Mouse (Mus musculus) heart, embryonic 10.5 days (tissue): Measurements from ENCODE around the gene Apba3. TPM values are rescaled to one million over a fixed set of nuclear protein-coding genes. Genes with fewer than 3 reads are reported as not detected.
A peak's percentile ranks its signal among the peaks of the same experiment; 100 is the strongest.

ENCODE experiments used
- DNase-seq: peaks from one replicate; pipeline ENCODE4 v3.0.0-alpha.2; 2017; ENCODE audit warnings: low spot score
- H3K27ac ChIP-seq: fragments of 300-500 bp; sonication (generic); 2 replicates; pipeline ENCODE4 v1.5.1; 2016; ENCODE audit warnings: mild to moderate bottlenecking
- H3K27me3 ChIP-seq: fragments of 300-500 bp; sonication (generic); 2 replicates; pipeline ENCODE4 v1.6.1; 2016; ENCODE audit warnings: mild to moderate bottlenecking; ENCODE audit not compliant: poor library complexity, insufficient read depth, severe bottlenecking
- H3K36me3 ChIP-seq: fragments of 300-500 bp; sonication (generic); 2 replicates; pipeline ENCODE4 v1.6.1; 2016; ENCODE audit warnings: mild to moderate bottlenecking, moderate library complexity
- H3K4me1 ChIP-seq: fragments of 300-500 bp; sonication (generic); 2 replicates; pipeline ENCODE4 v1.6.1; 2016; ENCODE audit warnings: mild to moderate bottlenecking
- H3K4me3 ChIP-seq: fragments of 300-500 bp; sonication (generic); 2 replicates; pipeline ENCODE4 v1.5.1; 2016; ENCODE audit warnings: mild to moderate bottlenecking, moderate library complexity
- H3K9me3 ChIP-seq: fragments of 300-500 bp; sonication (generic); 2 replicates; pipeline ENCODE4 v1.6.1; 2016; ENCODE audit warnings: mild to moderate bottlenecking, moderate library complexity
- WGBS: fragments of 180-500 bp; shearing (Covaris S2); methylation state at CpG from one replicate; pipeline ENCODE4 v1.1.7; 2016; 5-methylcytosine and 5-hydroxymethylcytosine counted together
- polyA plus RNA-seq: library from polyadenylated mRNA; unstranded; fragments of >200 nt; fragmentation: Nextera tagmentation; extraction: Ambion mirVana; gene quantifications from 2 replicates; pipeline ENCODE4 v1.2.1, GENCODE M21; 2016

Apba3 gene
- polyA plus RNA-seq, 1 experiment from 2014 or later: 57.0 TPM

DNA sequence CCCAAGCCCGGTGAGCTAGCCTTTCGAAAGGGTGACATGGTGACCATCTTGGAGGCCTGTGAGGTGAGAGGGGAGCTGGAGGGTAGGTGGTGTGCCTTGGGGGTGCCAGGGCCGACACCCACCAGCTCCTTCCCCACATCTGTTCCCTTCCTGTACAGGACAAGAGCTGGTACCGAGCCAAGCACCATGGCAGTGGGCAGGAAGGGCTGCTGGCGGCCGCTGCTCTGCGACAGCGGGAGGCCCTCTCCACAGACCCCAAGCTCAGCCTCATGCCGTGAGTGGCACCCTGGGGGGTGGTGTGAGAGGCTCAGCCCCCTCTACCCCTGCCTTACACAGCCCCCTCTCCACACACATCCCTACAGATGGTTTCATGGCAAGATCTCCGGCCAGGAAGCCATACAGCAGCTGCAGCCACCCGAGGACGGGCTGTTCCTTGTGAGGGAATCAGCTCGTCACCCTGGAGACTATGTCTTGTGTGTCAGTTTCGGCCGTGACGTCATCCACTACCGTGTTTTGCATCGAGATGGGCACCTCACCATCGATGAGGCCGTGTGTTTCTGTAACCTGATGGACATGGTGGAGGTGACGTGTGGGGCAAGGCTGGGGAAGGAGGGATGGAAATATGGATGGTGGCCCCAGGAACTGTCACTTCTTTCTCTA, 7.4 kb upstream of the Apba3 start:
- Histone ChIP-seq H3K9me3 (no peaks in the 10 kb centered on the region; the same call in 1 of the 2 replicates), H3K4me3 (no peak overlapping the region), H3K4me1 (peaks cover 23% of the 10 kb centered on the region), H3K36me3 (peaks cover 28% of the 10 kb centered on the region), H3K27me3 (peaks cover 58% of the 10 kb centered on the region), H3K27ac (no peak overlapping the region)
- DNase-seq: no peak
- 47% methylated on average over 21 of the region's 21 CpGs for WGBS

DNA sequence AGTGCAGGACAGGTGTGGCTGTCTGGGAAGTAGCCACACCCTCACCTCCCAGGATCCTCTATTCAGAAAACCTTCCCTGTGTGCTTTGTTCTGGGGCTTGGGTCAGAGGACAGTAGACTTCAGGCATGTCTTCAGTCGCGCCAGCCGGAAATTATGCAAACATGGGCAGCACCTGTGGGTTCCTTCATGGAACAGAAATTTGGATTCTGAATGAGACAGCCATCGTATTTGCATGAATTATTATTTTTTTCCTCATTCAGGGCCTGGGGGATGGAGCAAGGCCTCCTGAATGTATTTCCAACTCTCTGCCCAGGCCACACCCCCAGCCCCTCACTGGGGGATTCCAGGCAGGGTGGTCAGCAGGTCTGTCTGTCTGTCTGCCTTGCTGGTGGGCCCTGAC, 5.7 kb upstream of the Apba3 start:
- H3K9me3 ChIP-seq: no peaks in the 10 kb centered on the region; the same call in 1 of the 2 replicates
- WGBS: 83% methylated on average over 4 of the region's 4 CpGs
- H3K27ac ChIP-seq: no peak overlapping the region
- H3K27me3 ChIP-seq: peaks cover 49% of the 10 kb centered on the region
- DNase-seq: no peak
- peaks cover 30% of the 10 kb centered on the region for H3K4me1 ChIP-seq
- no peak overlapping the region for H3K4me3 ChIP-seq
- H3K36me3 ChIP-seq: peaks cover 42% of the 10 kb centered on the region

DNA sequence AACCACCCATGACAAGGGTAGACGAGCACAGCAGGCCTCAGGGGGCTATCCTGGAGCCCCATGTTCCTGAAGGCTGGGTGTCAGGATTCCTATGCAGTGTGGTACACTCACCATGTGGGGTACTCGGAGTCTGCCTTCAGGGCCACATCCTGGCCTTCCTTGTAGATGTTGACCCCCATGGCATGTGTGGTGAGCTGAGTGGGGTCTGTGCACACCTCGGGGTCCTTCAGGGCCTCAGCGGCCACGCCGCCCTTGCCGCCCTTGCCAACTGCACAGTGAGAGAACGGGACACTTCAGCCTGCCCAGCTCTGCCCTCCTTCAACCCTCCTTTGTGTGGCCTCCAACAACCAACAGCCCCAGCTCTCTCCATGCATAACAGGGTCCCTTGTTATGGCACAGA, 1.2 kb upstream of the Apba3 start:
- H3K4me1 ChIP-seq: peaks cover 22% of the 10 kb centered on the region
- H3K9me3 ChIP-seq: no peaks in the 10 kb centered on the region; the same call in 1 of the 2 replicates
- 0 out of 2 replicates have a peak overlapping the region, but pooled peaks have one; percentile 31 for H3K27ac ChIP-seq
- peak overlapping the region; percentile 73 for H3K4me3 ChIP-seq
- H3K27me3 ChIP-seq: peaks cover 4% of the 10 kb centered on the region
- DNase-seq: no peak
- WGBS: 91% methylated on average over 8 of the region's 8 CpGs
- H3K36me3 ChIP-seq: peaks cover 51% of the 10 kb centered on the region

DNA sequence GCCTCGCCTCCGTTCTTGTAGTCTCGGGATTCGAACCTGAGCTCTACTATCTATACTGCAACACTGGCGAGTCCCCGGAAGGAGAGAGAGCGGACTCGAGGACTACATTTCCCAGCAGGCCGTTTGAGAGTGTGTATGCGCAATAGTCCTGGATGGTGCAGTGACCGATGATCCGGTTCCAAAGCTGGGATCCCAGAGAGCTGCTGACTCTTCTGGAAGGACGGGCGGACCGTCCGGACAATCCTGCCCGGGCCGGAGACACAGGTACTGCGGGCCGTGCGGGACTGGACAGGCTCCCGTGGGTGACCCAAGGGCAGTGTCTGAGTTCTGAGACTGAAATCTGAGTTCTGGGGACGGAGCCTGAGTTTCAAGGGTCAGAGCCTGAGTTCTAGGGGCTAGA, 1.3 kb downstream of the Apba3 start:
- Histone ChIP-seq H3K4me1 (peaks cover 22% of the 10 kb centered on the region), H3K27ac (peak overlapping the region; percentile 86), H3K36me3 (peaks cover 61% of the 10 kb centered on the region), H3K4me3 (peak overlapping the region; percentile 71), H3K27me3 (no peaks in the 10 kb centered on the region), H3K9me3 (no peaks in the 10 kb centered on the region)
- WGBS: 3% methylated on average over 23 of the region's 23 CpGs
- DNase-seq: peak; percentile 95

DNA sequence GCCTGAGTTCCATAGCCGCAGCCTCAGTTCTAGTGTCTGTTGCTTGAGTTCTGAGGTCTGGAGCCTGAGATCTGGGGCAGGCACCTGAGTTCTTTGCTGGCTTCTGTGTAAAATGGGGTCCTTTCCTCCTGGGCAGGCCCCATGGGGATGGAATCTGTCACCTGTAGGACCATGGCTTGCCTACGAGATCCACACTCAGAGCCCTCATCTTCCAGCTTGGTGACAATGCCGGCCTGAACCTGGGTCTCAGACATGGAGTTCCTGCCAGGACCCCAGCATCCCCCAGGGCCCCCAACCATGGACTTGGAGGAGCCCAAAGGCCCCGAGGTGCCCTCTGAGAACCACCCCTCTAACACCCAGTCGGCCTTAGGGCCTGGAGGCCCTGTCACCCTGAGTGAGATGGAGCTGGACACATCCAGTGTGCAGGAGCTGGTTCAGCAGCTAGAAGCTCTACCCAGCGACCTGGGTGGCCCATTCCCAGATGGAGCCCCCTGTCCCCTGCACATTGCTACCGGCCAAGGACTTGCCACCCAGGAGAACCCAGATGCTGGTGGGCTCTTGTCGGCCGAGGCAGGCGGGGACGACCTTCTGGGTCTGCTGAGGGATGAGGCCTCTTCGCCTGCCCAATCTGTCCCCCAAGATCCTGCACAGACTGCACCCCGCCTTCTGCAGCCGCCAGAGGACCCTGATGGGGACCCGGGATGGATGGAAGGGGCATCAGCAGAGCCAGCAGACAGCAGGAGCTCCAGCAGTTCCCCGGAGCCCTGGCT, 2.1 kb downstream of the Apba3 start:
- no peak for DNase-seq
- no peaks in the 10 kb centered on the region for H3K27me3 ChIP-seq
- peak overlapping the region; percentile 71 for H3K4me3 ChIP-seq
- peaks cover 61% of the 10 kb centered on the region for H3K36me3 ChIP-seq
- WGBS: 82% methylated on average over 16 of the region's 16 CpGs
- no peaks in the 10 kb centered on the region for H3K9me3 ChIP-seq
- peak overlapping the region; percentile 86 for H3K27ac ChIP-seq
- peaks cover 17% of the 10 kb centered on the region for H3K4me1 ChIP-seq

DNA sequence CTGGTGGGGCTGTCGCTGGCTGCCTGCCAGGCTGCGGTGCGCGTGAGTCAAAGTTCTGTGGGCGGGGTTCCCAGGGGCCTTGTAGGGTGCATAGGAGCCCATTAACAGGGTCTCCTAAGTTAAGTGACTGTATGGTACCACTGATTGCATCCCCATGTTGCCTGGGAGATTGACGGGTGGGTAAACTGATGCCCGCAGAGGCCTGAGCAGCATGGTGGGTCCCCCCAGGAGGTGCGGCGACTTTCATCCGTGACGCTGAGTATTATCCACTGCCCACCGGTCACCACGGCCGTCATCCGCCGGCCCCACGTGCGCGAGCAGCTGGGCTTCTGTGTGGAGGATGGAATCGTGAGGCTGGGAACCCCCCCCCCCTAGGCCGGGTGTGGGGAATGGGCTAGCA, 5.6 kb downstream of the Apba3 start:
- 95% methylated on average over 21 of the region's 21 CpGs for WGBS
- H3K36me3 ChIP-seq: peaks cover 45% of the 10 kb centered on the region
- no peak overlapping the region for H3K27ac ChIP-seq
- 0 out of 2 replicates have a peak, but pooled peaks cover 11% of the 10 kb centered on the region for H3K27me3 ChIP-seq
- no peak for DNase-seq
- no peaks in the 10 kb centered on the region for H3K9me3 ChIP-seq
- H3K4me3 ChIP-seq: no peak overlapping the region
- peaks cover 14% of the 10 kb centered on the region for H3K4me1 ChIP-seq

DNA sequence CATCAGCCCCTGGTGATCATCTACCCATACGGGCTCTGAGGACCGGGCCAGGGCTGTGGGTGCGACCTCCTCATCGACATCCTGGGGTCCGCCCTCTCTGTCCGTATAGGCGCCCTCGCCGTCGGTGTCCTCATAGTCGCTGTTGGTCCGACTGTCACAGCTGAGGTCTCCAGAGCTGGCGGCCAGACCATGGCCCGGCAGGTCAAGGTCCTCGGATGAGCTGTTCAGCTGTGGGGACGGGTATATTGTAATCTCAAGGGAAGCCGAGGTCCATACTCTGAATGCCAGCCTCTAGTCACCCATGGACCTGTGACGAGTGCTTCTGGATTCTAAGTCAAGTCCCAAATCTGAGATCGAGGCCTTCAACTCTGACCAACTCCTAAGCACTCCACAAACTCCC, 7.1 kb downstream of the Apba3 start:
- Histone ChIP-seq H3K4me1 (peaks cover 9% of the 10 kb centered on the region), H3K4me3 (no peak overlapping the region), H3K9me3 (no peaks in the 10 kb centered on the region), H3K27me3 (peaks cover 23% of the 10 kb centered on the region), H3K27ac (no peak overlapping the region), H3K36me3 (peaks cover 45% of the 10 kb centered on the region)
- 93% methylated on average over 19 of the region's 19 CpGs for WGBS
- no peak for DNase-seq

DNA sequence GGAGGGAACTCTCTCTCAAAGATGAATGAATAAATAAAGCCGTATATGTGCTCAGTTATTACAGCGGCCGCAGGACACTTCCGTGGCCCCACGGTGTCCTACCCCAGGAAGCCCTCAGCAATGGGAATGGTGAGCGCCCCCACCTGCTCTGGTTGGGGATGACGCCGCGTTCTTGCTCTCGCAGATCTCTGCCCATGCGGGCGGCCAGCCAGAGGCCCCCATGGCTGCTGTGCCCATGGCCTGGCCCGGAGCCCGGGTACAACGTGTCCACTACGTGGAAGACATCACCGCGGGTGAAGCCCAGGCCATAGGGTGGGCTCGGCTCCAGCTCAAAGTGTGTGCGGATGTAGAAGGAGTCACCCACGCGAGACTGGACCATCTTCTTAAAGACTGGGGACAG, 10.9 kb downstream of the Apba3 start:
- Histone ChIP-seq H3K27ac (no peak overlapping the region), H3K27me3 (peaks cover 60% of the 10 kb centered on the region), H3K4me1 (peaks cover 16% of the 10 kb centered on the region), H3K4me3 (no peak overlapping the region), H3K9me3 (no peaks in the 10 kb centered on the region), H3K36me3 (peaks cover 15% of the 10 kb centered on the region)
- DNase-seq: no peak
- 73% methylated on average over 22 of the region's 22 CpGs for WGBS

DNA sequence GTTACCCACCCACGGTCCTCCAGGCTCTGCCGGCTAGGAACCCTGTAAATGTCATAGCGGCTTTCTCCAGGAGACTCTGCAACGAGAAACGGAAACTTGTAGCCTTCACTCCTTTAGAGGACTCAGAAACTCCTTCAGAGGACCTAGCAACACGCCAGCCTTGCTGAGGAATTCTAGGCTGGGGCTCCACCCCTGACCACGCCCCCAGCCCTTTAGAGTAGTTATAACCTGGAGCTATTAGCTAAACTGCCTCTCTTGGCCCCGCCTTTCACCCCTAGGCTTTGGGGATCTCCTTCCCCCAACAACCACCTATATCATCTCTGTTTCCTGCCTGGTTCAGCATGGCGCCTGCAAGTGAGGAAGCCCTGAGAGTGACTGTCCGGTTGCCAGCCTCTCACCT, 12.7 kb downstream of the Apba3 start:
- H3K27me3 ChIP-seq: peaks cover 78% of the 10 kb centered on the region
- no peaks in the 10 kb centered on the region for H3K9me3 ChIP-seq
- no peak for DNase-seq
- peaks cover 16% of the 10 kb centered on the region for H3K4me1 ChIP-seq
- peak overlapping the region; percentile 44; the same call in 1 of the 2 replicates for H3K27ac ChIP-seq
- 32% methylated on average over 10 of the region's 10 CpGs for WGBS
- no peak overlapping the region; the same call in 1 of the 2 replicates for H3K4me3 ChIP-seq
- no peaks in the 10 kb centered on the region; the same call in 1 of the 2 replicates for H3K36me3 ChIP-seq

DNA sequence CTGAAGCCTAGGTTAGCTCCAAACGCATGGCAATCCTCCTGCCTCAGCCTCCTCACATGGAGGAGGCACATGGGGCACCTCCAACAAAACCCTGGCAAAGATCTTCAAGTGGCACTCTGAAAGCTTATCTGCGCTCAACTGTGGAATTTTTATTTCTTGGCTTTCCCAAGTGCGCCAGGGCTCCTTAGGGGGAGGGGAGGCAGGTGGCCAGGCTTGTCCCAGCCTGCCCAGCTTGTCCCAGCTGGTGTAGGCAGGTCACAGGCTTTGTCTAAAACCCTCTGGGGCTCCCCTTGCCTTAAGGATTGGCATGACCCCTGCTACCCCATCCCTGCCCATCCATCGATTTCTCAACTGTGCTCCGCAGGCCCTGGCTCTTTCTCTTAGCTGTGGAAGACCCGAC, 17.4 kb downstream of the Apba3 start:
- Histone ChIP-seq H3K4me3 (no peak overlapping the region), H3K4me1 (peaks cover 30% of the 10 kb centered on the region), H3K27me3 (peaks cover 83% of the 10 kb centered on the region), H3K9me3 (no peaks in the 10 kb centered on the region), H3K36me3 (no peaks in the 10 kb centered on the region; the same call in 1 of the 2 replicates), H3K27ac (no peak overlapping the region)
- no peak for DNase-seq
- 42% methylated on average over 6 of the region's 6 CpGs for WGBS

DNA sequence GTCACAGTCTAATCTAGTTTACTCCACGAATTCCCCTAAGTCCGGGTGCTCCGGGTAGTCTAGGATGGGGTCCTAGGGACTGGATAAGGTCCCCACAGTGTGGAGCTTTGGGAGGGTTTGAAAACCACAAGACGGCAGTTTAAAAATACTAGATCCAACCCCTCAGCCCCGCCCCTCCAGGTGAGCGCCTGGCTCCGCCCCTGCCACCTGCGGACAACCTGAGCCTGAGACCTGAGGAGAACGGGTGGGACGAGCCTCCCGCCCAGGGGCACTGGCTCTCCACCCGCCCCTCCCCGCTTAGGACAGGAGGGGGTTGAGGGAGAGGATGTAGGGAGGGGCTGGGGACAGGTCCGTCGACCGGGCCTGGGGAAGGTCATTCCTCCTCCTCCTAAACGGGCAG, 18.0 kb downstream of the Apba3 start:
- H3K9me3 ChIP-seq: no peaks in the 10 kb centered on the region
- peak overlapping the region; percentile 55; the same call in 1 of the 2 replicates for H3K4me3 ChIP-seq
- WGBS: 9% methylated on average over 17 of the region's 17 CpGs
- peaks cover 83% of the 10 kb centered on the region for H3K27me3 ChIP-seq
- no peaks in the 10 kb centered on the region; the same call in 1 of the 2 replicates for H3K36me3 ChIP-seq
- no peak overlapping the region for H3K27ac ChIP-seq
- no peak for DNase-seq
- peaks cover 29% of the 10 kb centered on the region for H3K4me1 ChIP-seq

DNA sequence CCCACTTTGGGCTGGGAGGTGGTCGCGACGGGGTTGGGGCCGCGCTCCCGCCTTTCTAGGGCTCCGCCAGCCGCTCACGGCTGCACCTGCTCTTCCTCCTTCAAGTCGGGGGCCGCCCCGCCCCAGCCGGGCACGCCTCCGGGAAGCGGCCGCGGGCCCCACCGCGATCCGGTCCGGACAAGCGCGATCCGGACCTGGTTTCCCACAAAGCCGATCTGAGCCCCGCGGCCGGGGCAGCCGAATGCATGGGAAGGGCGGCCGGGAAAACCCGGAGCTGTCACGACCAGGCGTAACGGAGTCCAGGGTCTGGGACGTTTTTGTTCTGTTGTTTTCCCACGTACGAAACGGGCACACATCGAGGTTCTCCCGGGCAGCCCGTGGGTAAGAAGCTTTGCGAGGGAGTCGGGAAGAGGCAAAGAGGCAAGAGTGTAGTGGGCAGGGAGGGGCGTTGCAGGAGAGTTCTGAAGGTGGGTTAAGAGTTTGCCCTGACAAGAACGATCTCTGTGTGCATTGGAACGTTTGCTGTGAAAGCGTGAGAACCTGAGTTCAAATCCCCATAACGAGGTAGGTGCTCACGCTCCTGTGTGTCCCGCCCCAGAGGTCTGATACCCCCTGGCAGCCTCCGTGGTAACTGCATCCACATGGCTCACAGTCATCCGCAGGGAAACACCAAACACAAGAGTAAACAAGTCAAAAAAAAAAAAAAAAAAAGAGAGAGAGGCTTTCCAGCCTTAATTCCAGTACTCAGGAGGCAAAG, 19.1 kb downstream of the Apba3 start:
- H3K27me3 ChIP-seq: peaks cover 83% of the 10 kb centered on the region
- peak overlapping the region; percentile 84 for H3K27ac ChIP-seq
- H3K36me3 ChIP-seq: no peaks in the 10 kb centered on the region
- H3K9me3 ChIP-seq: no peaks in the 10 kb centered on the region
- H3K4me1 ChIP-seq: peaks cover 29% of the 10 kb centered on the region
- H3K4me3 ChIP-seq: peak overlapping the region; percentile 55
- 2% methylated on average over 54 of the region's 54 CpGs for whole genome bisulfite sequencing
- peak; percentile 96 for DNase-seq

DNA sequence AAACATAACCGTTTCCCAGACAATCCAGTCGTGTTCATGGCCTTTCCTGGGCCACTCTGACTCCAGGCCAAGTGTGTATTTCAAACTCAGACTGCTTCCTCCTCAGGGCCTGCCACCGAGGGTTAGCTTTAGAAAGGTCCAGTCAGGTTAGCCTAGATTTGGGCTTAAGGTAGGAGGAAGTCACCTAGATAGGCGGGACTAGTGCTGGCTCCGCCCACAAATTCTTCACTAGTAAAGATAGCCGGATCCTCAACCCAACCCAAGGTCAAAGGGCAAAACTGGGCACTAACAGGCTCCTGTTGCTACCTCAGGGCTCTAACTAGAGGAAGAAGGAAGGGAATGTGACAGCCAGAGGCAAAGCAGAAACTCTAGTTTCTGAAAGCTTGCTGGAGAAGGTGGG, 19.8 kb downstream of the Apba3 start:
- Histone ChIP-seq H3K36me3 (no peaks in the 10 kb centered on the region), H3K4me1 (peaks cover 30% of the 10 kb centered on the region), H3K27ac (no peak overlapping the region), H3K4me3 (no peak overlapping the region), H3K27me3 (peaks cover 83% of the 10 kb centered on the region), H3K9me3 (no peaks in the 10 kb centered on the region)
- no peak for DNase-seq
- WGBS: 38% methylated on average over 6 of the region's 6 CpGs
